Mouse (Mus musculus): Measurements from ENCODE around the gene Cdcp2. TPM values are rescaled to one million over a fixed set of nuclear protein-coding genes. Genes with fewer than 3 reads are reported as not detected.

Cdcp2 gene
- not detected for total RNA-seq (2021)
- long read RNA-seq, experiment 1: 0 reads
- long read RNA-seq, experiment 2: 0 reads

DNA sequence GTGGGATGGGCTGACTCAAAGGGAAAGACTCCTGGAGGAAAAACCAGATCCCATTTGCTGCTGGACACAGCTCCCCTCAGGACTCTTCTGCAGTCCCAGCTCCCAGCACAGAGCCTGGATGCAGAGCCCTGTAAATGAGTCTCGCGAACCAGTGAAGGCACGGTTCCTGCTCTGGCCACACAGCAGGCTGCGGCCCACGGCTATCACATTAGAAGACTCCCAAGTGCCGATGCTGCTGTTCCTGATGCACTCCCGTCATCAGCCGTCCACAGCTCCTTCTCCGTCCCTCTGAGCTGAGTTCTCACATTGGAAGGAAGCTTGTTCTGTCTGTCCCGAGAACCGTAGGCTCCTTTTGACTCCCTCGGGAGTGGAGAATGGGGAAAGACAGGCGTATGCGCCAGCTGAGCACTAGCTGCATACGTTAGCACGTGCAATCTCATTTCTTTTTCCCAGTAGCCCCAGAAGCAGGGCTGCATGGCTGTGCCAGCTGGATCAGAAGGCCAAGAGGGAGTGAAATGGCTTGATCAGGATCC lies at the start of gene Cdcp2:
TSS of gene Cdcp2 (plus strand) at position 51 of the 533 bp plus-strand sequence.
- no peak for DNase-seq (ENCODE audit: low spot score in 2 of 2)

DNA sequence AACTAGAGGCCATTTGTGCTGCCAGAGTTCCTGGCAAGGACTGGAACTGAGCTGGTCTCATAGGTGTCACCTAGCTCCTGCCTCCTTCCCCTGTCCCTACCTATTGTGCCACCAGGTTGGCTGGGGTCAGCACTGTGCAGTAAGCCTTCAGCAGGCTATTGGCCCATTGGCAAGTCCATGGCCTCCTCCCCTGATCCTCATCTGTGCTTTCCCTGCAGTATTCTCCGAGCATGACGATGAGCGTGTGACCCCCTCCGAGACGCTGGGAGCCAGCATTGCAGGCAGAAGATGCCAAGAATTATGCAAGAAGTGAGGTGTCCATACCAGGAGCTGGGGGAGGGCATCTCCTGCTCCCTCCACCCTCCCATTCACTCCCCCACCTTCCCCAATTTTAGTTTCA lies 48.9 kb upstream of the Cdcp2 start:
- DNase-seq (ENCODE audit: low spot score in 2 of 2): no peak

DNA sequence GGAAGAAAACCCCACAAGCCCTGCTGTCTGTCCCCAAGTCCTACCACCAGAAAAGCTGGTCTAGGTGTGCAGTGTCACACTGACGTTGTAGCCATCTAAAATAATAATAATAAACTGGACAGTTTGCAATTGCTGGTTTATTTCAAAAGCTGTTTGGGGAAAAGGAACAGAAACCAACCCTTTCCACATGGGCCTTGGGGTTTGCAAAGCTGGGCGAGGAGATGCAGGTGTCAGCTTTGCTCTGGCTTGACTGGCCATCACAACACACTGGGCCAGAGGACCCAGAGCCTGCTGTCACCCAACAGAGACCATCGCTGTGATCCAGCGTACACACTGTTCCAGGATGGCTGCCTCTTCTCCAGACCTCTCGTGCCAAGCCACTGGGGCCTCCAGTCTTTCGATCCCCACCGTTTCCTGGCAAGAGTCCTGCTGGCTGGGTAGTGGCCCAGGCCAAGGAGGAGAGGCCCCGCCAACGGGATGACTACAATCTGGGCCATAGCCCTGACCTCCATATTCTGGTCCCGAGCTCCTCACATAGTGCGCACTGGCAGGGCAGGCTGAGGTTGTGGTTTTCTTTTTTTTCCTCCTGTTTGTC lies 48.0 kb upstream of the Cdcp2 start:
- DNase-seq (ENCODE audit: low spot score in 2 of 2): peak in 1 of 2 experiments; percentile 37

DNA sequence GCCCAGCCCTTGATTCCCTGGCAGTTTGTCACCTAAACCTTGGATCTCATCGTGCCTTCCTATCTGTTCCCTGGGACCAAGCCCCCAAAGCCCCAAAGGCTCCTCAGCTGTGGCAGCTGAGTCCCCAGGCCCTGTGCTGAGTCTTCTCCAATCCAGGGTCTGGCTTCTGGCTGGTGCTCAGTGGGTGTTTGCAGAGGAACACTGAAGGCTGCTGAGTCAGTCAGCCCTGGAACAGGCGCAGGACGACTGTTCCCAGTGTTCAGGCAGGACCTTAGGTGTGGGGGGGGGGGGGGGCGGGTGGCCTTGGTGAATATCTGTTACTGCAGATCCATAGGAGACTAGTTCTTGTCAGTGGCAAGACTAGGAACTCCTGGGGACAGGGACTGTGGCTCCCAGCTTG lies 44.8 kb upstream of the Cdcp2 start:
- no peak for DNase-seq (ENCODE audit: low spot score in 2 of 2)

DNA sequence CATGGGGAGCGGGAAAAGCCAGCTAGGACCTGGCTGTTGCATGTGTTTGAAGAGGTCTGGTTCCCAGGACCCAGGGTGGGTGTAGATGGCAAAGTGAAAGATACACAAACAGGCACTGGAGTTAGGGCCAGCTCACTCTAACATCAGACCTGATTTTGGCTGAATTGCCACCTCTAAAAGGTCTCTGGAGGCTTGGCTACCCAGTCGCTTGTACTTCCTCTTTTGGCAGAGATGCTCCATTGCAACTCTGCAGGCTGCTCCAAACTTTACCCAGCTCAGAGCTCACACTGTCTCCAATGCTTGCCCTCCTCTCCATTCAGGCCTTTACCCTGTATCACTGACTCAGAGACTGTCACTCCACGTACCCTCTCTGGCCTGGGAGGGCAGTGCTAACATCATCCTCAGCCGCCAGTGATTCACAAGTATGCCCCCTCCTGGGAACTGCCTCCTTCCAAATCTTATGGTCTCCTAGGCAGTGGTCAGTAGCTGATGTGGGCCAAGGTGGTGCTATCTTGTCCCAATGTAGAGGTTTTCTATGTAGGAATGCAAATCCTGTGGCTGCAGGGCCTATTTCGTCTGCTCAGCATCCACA lies 43.6 kb upstream of the Cdcp2 start:
- no peak for DNase-seq (ENCODE audit: low spot score in 2 of 2)

DNA sequence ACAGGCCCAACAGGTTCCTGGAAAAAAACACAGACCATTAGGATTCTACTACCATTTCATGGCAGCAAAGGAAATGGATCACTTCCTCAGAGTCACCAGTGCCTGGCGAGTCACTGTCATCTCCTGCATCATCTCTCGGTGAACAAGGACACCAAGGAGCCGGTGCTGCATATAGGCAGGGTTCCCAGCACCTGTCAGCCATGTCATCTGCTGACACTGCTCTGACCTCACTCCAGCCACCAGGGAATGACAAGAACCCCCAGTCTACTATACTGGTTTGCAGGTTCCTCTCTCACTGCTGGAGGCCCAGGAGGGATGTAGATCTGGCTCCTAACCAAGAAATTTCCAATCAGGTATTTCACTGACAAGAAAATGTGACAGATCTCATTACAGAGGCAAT lies 40.6 kb upstream of the Cdcp2 start:
- no peak for DNase-seq (ENCODE audit: low spot score in 2 of 2)

DNA sequence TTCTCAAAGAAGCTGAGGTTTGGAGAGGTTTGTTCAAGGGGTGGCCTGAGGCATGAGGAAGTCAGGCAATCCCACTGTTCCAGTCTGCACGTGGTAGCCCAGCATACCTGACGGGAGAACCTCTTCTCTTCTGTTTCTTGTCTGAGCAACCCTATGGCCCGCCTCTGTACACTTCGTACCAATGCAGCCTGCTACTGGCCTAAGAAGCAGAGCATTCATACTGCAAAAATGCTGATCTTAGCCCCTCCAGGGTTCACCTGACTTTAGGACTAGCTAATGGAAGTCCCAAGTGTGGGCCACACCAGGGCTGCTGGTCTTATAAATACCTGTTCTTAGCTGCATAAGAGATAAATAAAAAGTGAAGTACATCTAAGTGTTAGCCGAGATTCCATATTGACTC lies 38.3 kb upstream of the Cdcp2 start:
- no peak for DNase-seq (ENCODE audit: low spot score in 2 of 2)

DNA sequence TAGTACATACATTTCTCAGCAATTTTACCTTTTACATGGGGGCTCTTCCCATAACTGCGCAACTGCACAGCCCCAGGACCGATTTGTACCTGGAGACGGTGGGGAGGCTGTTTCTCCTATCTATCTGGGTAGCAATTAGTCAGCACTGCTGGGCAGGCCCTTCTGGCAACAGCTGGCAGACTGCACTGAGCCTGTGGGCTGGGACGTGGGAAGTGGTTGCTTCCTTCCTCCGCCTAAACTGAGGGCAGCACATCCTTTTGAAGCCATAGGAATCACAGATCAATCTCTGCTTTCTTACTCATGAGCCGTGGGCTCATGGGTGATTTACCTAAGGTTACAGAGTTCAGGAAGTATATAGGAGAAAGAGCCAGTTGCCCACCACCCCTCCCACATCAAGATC lies 37.9 kb upstream of the Cdcp2 start:
- no peak for DNase-seq (ENCODE audit: low spot score in 2 of 2)

DNA sequence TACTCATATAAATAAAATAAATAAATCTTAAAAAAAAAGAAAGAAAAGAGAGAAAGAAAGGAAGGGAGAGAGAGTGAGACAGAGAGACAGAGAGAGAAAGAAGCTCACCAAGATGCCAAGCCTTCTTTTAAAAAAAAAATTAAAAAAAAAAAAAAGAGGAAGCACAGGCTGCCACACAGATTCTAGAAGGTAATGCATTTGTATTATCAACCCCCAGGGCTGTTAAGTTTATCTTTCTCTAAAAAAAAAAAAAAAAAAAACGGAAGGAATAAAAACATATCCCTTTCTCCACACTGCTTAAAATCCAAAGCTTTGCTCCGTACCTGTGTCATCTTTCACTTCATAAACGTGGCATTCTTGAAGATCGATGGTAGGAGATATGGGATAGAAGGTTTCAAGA lies 35.1 kb upstream of the Cdcp2 start:
- no peak for DNase-seq (ENCODE audit: low spot score in 2 of 2)

DNA sequence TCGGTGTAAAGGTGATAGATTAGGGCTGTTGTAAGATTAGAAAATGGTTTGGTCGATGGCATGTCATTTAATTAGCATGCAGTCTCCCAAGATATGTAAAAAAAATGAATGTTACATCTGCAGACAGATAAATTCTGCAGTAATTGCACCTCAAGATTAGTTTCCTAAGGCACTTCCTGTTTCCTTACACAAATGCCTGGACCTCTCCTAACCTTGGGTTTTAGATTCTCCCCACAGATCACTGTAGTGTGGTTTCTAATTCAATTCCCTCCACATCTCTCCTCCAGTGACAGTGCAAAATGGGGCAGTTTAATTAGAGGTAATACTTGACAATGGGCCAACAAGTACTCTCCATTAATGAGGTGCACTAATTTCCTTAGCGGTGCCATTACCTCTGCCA lies 33.5 kb upstream of the Cdcp2 start:
- no peak for DNase-seq (ENCODE audit: low spot score in 2 of 2)

DNA sequence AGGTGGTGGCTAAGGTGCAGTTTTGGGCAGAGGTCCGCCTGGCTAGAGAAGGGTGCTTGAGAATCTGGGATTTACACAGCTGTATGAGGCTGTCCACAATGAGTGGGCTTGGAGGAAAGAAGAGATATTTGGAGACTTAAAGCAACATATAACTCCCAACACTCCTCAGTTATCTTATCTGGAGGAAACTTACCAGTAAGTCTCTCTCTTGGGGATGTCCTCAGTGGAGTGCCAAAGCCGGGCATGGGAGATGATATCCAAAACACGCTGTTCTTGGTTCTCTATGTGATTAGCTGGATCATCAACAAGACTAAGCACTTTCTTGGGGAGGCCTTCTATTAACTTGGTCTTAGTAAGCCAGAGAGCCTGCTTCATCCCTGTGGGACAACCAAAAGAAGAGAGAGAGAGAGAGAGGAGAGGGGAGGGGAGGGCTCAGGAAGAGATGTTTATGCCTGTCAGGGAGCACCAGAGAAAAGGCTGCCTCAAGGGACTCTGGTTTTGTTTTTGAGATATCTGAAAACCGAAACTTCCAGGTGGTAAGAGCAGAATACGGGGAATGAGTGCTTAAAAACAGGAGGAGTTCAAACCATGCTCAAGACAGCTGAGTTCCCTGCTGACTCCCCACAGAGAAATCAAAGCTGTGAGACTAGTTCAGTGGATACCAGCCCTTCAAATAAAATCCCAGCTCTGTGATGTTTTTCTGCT lies 32.1 kb upstream of the Cdcp2 start:
- no peak for DNase-seq (ENCODE audit: low spot score in 2 of 2)

DNA sequence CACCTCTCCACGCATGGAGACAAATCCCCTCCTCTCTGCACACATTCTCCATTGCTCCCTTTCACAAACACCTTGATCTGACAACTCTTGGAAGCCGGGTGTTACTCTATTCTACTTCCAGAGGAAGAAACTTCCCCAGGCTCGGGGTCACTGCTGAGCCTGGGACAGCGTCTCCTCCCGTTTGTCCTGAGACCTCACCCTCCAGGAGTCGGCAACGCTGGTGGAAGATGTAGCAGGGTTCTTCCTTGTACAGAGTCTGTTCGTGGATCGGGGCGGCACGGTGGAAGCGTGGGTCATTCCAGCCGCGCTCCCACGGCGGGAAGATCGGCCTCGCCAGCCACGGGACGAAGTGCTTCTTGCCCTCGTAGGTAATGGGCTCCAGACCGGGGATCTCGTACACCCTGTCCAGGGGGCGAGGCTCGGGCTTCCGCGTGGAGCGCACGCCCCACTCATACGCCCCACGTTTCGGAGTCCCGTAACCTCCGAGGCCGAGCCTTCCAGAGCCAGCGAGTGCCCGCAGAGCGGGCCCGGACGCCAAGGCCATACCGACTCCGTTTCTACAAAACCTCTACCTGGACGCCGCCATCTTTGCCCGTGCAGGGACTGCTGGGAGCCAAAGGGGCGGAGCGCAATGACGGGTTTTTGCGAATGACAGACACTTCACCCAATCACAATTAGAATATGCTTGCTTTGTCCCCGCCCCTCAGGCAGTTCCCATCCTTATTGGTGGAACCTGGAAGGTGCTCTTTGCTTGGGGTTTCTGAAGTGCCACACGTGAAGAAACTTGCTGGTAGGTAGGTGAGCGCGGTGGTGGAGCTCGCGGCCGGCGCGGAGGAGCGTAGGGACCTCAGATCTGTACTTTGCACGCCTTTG lies 30.2 kb upstream of the Cdcp2 start, which contains the start of the genes Mrpl37 and Cyb5rl:
TSS of gene Mrpl37 (minus strand) at position 617 of the 873 bp plus-strand sequence.
TSS of gene Cyb5rl (plus strand) at position 737 of the 873 bp plus-strand sequence.
- peak; percentile 92 to 95 for DNase-seq (ENCODE audit: low spot score in 2 of 2)

DNA sequence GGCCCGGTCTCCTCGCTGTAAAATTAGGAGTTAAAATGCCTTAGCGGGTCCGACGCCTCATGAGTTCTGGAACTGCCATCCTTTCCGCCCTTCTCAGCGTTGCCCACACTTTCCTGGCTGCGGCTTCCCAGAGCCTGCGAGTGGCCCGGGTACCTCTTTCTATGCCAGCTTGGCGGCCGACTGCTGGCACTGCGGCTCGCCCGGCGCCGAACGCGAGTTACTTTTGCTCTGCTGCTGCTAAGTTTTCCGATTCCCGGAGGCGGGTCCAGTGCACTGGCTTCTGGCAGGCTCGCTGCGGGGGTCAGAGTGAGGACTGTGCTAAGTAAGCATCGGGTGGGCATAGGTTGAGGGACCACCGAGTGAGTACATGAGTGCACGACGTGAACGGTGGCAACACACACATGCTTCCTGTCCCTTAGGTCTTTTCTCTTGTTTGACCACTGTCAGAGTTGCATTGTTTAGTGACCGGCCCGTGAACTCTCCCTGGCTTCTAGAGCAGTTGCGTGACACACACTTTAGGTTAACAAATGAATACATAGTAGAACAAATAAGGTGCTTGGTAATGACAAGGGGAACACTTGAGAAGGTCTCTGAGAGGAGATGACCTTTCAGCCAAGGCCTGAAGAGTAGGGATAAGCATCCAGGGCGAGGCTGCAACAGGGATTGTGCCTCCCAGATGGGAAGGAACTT lies 29.4 kb upstream of the Cdcp2 start:
- peak in 1 of 2 experiments; percentile 47 for DNase-seq (ENCODE audit: low spot score in 2 of 2)

DNA sequence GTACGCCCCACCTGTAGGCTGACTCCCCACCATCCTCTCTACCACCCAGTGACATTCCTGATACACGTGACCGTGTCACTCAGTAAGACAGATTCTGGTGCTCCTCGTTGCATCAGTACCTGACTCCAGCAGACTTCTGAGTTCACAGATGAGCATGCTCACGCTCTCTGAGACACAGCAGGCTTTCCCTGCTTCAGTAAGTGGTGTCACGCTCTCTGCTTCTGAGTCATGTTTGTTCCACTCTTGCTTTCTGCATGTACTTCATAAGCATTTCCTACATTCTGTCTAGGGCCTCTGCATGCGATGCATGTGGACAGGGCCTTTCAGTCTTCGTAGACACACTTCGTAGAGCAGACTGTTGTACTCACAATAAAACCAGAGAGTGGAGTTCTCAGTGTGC lies 24.3 kb upstream of the Cdcp2 start:
- no peak for DNase-seq (ENCODE audit: low spot score in 2 of 2)

DNA sequence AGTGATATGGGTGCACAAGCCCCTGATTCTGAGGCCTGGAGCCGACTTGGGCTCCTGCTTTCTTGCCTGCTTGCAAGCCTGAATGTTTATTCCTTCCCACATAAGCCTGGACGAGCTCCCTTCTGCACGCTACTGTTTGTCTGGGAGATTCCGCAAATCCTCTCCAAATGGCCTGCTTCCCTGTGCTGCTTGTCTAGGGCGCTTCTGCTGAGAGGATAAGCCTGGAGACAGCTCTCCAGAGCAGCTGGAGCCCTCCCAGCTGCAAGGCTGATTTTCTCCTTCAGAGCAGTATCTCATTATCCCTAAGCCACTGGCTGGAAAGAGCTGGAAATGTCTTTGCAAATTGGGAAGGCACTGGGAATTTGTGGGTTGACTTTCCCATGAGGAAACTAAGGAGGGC lies 21.2 kb upstream of the Cdcp2 start:
- DNase-seq (ENCODE audit: low spot score in 2 of 2): no peak

DNA sequence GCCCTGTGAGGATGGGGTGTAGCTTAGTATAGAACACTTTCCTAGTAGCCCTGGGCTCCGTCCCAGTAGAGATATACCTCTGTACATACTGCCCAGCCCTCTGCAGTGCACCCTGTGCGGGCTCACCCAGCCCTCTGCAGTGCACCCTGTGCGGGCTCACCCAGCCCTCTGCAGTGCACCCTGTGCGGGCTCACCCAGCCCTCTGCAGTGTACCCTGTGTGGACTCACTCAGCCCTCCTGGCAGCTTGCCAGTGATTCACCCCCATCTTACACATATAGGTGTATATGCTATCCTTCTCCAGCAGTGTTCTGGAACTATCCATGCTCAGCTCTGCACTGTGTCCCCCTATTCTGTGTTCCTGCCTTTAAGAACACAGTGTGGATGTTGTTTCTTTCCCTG lies 17.8 kb upstream of the Cdcp2 start:
- no peak for DNase-seq (ENCODE audit: low spot score in 2 of 2)

DNA sequence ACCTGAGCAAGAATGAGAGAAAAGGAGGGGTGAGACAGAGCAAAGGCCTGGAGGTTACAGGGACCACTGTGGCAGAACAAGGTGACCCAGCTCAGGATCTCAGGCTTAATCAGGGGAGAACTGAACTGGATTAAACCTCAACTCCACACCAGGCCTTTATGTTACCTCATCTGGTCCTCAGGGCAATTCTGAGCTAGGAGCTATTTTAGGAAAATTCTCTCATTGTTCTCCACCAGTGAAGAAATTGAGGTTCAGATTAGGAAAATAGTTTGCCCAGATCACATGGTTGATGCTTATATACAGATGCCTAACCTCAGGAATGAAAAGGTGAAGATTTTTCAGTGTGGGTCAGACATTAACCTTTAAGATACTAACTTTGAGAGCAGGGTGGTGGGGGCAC lies 17.0 kb upstream of the Cdcp2 start:
- DNase-seq (ENCODE audit: low spot score in 2 of 2): no peak

DNA sequence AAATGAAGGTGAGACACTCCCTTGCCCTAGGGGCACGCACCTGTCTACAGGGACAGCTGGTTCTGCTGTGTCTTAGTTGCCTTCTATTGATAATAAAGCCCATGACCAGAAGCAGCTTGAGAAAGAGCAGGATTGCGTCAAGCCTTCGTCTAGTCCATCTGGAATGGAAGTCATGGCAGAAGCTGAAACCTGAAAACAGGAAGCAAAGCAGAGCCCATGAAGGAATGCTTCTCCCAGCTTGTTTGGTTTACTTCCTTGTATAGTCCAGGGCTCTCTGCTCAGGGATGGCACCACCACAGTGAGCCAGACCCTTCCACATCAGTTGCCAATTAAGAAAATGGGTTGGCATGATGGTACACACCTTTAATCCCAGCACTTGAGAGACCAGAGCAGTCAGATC lies 14.5 kb upstream of the Cdcp2 start:
- DNase-seq (ENCODE audit: low spot score in 2 of 2): no peak

DNA sequence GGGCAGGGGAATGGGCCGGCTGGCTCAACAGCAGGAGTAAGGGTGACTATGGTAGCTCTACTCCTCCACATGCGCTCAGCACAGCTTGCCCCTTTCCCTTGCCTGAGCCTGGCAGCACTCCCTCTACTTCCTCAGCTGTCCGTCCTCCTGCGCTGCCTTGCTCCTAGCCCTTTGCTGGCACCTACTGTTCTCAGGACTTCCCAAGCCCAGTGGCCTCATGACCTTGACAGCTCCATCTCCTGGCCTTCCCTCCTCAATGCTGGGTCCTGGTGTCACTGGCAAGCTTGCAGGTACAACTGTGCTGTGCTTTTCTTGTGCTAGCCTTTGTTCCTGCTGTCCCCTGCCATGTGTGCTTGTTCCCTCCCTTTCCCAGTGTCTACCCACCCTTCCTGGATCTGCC lies 13.6 kb upstream of the Cdcp2 start:
- no peak for DNase-seq (ENCODE audit: low spot score in 2 of 2)

DNA sequence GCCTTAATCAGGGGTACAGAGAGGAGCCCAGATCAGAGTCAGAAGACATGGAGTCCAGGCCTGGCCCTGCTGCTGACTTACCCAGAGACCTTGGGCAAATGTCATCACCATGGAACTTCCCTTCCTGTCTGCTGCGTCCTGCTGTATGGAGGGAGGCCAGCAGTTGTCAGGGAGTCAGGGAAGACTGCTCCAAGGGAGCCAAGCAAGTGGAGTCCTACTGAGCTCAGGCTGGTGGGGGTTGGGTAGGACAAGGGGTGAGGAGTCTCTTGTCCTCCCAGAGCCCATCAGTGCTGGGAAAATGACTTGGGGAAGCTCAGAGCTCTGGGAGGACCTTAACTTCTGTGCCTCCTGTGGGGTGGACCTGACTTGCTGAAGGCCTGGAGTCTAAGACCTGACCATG lies 12.3 kb upstream of the Cdcp2 start:
- DNase-seq (ENCODE audit: low spot score in 2 of 2): peak in 1 of 2 experiments; percentile 44

DNA sequence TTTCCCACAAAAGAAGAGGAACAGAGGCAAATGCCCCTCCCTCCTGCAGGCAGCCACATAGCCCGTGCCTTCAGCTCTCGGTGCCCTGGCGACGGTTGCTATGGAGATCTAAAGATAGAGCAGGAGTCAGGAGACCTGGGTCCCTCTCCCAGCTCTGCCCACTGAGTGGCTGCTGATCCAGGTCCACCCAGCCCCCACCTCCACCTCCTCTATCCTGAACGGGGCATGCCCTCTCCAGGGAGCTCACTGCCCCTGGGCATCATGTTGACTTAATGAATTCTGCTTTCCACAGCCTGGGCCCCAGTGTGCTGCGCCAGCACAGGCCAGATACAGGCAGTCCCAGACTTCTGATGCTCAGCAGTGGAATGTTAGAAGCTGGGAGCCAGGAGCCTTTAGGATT lies 11.8 kb upstream of the Cdcp2 start:
- peak in 1 of 2 experiments; percentile 37 for DNase-seq (ENCODE audit: low spot score in 2 of 2)

Data from adrenal gland, adult 18-20 months (tissue).